Mouse (Mus musculus) kidney, embryonic 15.5 days (tissue): ENCODE data around the gene Sar1b. TPM values are rescaled to one million over a fixed set of nuclear protein-coding genes. Genes with fewer than 3 reads are reported as not detected.
A peak's percentile ranks its signal among the peaks of the same experiment; 100 is the strongest.
"Not testable (repeated sequence)": the region's sequence is repeated elsewhere in the genome, so short reads cannot be mapped to it uniquely, and the experiment has no call there.

ENCODE experiments used
- ATAC-seq: fragments of 200-750 bp; cut with Nextera tagmentation; replicated peaks from 2 replicates; pipeline ENCODE4 v1.8.0; 2017; ENCODE audit warnings: moderate TSS enrichment; ENCODE audit not compliant: low FRiP score
- H3K27ac ChIP-seq: fragments of 300-500 bp; sonication (generic); 2 replicates; pipeline ENCODE4 v1.5.1; 2015; ENCODE audit warnings: mild to moderate bottlenecking, inconsistent platforms
- H3K27me3 ChIP-seq: fragments of 300-500 bp; sonication (generic); 2 replicates; pipeline ENCODE4 v1.6.1; 2015; ENCODE audit warnings: inconsistent platforms
- H3K36me3 ChIP-seq: fragments of 300-500 bp; sonication (generic); 2 replicates; pipeline ENCODE4 v1.6.1; 2015; ENCODE audit warnings: inconsistent platforms
- H3K4me1 ChIP-seq: fragments of 300-500 bp; sonication (generic); 2 replicates; pipeline ENCODE4 v1.6.1; 2015; ENCODE audit warnings: inconsistent platforms
- H3K4me2 ChIP-seq: fragments of 300-500 bp; sonication (generic); 2 replicates; pipeline ENCODE4 v1.6.1; 2015; ENCODE audit warnings: moderate library complexity, mild to moderate bottlenecking, inconsistent platforms
- H3K4me3 ChIP-seq: fragments of 300-500 bp; sonication (generic); replicated peaks from 2 replicates; pipeline ENCODE4 v1.5.1; 2015; ENCODE audit warnings: mild to moderate bottlenecking, inconsistent platforms
- H3K9ac ChIP-seq: fragments of 300-500 bp; sonication (generic); 2 replicates; pipeline ENCODE4 v1.6.1; 2015; ENCODE audit warnings: mild to moderate bottlenecking, inconsistent platforms
- H3K9me3 ChIP-seq: fragments of 300-500 bp; sonication (generic); replicated peaks from 2 replicates; pipeline ENCODE4 v1.6.1; 2016; ENCODE audit warnings: inconsistent platforms
- WGBS: fragments of 180-500 bp; shearing (Covaris S2); methylation state at CpG from one replicate; pipeline ENCODE4 v1.1.7; 2015; ENCODE audit warnings: mixed read lengths; 5-methylcytosine and 5-hydroxymethylcytosine counted together
- polyA plus RNA-seq: library from polyadenylated mRNA; unstranded; fragments of >200 nt; fragmentation: Nextera tagmentation; extraction: Ambion mirVana; gene quantifications from 2 replicates; pipeline ENCODE4 v1.2.1, GENCODE M21; 2015

Gene Sar1b
- polyA plus RNA-seq = 111 and 114 TPM in 2 replicates

- Histone ChIP-seq H3K4me3 (peak within 1 kb of the TSS; percentile 98), H3K9me3 (no peaks in the 10 kb centered on the region), H3K27ac (peak within 1 kb of the TSS; percentile 49; the same call in 1 of the 2 replicates), H3K27me3 (peaks cover 9% of the 10 kb centered on the region), H3K36me3 (no peaks in the 10 kb centered on the region), H3K9ac (peak within 1 kb of the TSS; percentile 94), H3K4me2 (peak within 1 kb of the TSS; percentile 83), H3K4me1 (peaks cover 20% of the 10 kb centered on the region)
- WGBS = 1% methylated on average over 30 of the region's 30 CpGs
- peak; percentile 91 for ATAC-seq
Measured at GRCm38 (mm10) chr11:51763213-51763907, at the start of gene Sar1b, which contains the start of gene Sec24a. Gene Sar1b (plus strand): TSS chr11:51763687. Gene Sec24a (minus strand): TSS chr11:51763634.

DNA sequence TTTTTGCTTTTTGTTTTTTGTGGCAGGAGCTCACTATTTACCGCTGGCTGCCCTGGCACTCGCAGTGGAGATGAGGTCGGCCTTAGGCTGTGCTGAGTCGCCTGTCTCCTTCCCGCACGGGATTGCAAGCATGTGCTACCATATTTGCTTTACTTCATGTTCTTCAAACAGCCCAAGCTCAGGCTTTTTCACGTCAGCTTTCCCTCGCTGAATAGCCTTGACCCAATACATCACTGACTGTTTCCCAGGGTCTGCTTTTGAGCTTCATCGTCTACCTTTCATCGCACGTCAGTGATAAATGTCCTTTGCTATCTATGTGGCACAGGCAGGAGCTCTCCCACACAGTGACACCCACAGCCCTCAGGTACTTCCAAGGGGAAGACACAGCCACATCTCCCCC lies 42.4 kb upstream of the Sar1b start:
- no peak for ATAC-seq
- no peak overlapping the region for H3K9ac ChIP-seq
- H3K36me3 ChIP-seq = peaks cover 93% of the 10 kb centered on the region
- H3K4me1 ChIP-seq = no peaks in the 10 kb centered on the region
- no peaks in the 10 kb centered on the region for H3K9me3 ChIP-seq
- 91% methylated on average over 11 of the region's 11 CpGs for WGBS
- H3K4me3 ChIP-seq = no peak overlapping the region
- no peak overlapping the region for H3K4me2 ChIP-seq
- no peak overlapping the region for H3K27ac ChIP-seq
- H3K27me3 ChIP-seq = no peaks in the 10 kb centered on the region

DNA sequence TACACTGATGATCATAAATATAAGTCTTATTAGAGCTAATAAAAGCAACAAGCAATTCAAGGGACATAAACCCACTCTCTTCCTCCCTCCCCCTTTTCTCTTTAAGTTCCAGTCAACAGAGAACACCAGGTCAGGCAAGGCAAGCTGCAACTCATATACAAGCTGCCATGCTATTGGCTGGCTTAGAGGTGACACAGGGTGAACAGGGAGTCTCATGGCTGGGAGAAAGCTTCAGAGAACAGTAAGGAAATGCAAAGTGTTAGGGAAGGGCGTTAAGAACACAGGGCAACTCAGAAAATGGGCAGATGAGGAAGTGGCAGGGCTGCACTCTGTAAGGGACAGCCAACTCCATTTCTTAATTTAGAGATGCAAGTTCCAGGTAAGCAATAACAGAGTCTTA lies 30.6 kb upstream of the Sar1b start:
- no peak for ATAC-seq
- no peak overlapping the region for H3K9ac ChIP-seq
- H3K27ac ChIP-seq = no peak overlapping the region
- no peaks in the 10 kb centered on the region for H3K9me3 ChIP-seq
- H3K4me3 ChIP-seq = no peak overlapping the region
- peaks cover 65% of the 10 kb centered on the region for H3K36me3 ChIP-seq
- no peaks in the 10 kb centered on the region for H3K27me3 ChIP-seq
- WGBS = 59% methylated on average over 1 of the region's 1 CpGs
- H3K4me1 ChIP-seq = no peaks in the 10 kb centered on the region
- no peak overlapping the region for H3K4me2 ChIP-seq

- not testable (repeated sequence) for H3K9ac ChIP-seq, H3K27ac ChIP-seq, H3K4me2 ChIP-seq, H3K9me3 ChIP-seq, ATAC-seq, H3K27me3 ChIP-seq, H3K4me1 ChIP-seq, H3K4me3 ChIP-seq
- WGBS = 94% methylated on average over 13 of the region's 13 CpGs
- H3K36me3 ChIP-seq = peaks cover 73% of the 10 kb centered on the region
Measured at GRCm38 (mm10) chr11:51734218-51734617, 29.3 kb upstream of the Sar1b start.

DNA sequence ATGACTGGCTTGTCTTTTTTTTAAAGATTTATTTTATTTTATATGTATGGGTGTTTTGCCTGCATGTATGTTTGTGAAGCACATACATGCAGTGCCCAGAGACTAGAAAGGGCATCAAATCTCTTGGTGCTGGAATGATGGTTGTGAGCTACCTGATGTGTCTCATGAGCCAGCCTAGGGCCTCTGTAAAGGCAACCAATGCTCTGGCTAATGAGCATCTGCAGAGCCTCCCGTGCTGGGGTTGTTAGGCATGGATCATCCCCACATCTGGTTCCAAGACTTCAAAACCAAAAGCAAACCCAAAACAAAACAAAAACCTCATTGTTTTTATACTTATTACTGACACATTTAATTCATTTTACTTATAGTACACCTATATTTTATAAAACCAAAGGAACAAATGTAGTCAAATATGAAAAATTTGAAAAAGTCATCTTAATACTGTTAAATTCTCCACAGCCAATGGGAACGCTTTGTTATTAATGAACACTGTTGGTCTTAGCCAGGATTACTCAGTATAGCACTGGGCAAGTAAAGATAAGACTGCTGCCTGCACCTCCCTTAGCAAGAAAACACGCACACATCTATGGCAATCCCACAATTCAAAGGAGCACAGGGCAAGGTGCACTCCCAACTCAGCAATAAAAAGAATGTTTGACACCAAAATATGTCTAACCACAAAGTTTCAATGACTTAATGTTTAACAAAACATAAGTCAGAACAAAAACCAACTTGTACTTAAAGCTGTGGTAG lies 24.7 kb upstream of the Sar1b start:
- H3K9ac ChIP-seq = no peak overlapping the region
- no peak overlapping the region for H3K4me3 ChIP-seq
- no peaks in the 10 kb centered on the region for H3K27me3 ChIP-seq
- ATAC-seq = no peak
- 85% methylated on average over 3 of the region's 3 CpGs for WGBS
- H3K36me3 ChIP-seq = peaks cover 75% of the 10 kb centered on the region
- H3K9me3 ChIP-seq = no peaks in the 10 kb centered on the region
- H3K4me2 ChIP-seq = no peak overlapping the region
- H3K27ac ChIP-seq = no peak overlapping the region
- no peaks in the 10 kb centered on the region for H3K4me1 ChIP-seq

DNA sequence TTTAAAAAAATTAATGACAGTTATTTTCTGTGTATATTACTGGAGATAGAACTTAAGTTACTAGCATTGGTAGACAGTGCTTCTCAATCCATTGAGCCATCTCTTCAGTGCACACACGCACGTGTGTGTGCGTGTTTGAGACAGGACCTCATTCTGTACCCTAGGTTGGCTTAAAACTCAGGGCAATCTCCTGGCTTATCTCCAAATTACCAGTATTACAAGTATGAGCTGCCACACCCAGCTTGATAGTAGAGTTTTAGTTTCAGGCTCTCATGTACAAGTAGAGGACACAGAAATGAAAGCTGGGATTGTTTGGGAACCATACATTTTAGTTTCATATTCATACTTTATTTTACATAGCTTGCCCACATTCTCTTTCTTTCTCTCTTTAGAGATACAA lies 22.8 kb upstream of the Sar1b start:
- no peak for ATAC-seq
- Histone ChIP-seq H3K4me1 (no peaks in the 10 kb centered on the region), H3K27me3 (no peaks in the 10 kb centered on the region), H3K36me3 (peaks cover 69% of the 10 kb centered on the region), H3K9me3 (no peaks in the 10 kb centered on the region), H3K4me3 (no peak overlapping the region), H3K27ac (no peak overlapping the region), H3K4me2 (no peak overlapping the region), H3K9ac (no peak overlapping the region)
- WGBS = 95% methylated on average over 3 of the region's 3 CpGs

DNA sequence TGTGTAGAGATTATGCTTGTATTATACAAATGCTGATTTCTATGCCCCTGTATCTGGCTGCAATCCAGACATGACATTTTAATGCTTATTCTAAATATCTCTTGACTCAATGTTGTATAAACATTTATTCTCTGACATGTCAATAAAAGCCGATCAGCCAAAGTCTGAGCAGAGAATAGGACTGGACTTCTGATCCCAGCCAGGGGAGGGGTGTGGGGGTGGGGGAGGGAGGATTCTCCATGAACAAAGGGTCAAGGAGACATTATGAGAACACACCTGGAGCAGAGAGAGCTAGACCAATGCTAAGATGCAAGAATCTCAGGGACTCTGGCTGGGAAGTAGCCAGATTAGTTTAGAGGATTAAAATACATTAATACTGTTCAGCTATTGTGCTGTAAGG lies 17.4 kb upstream of the Sar1b start:
- Histone ChIP-seq H3K4me2 (no peak overlapping the region), H3K27me3 (no peaks in the 10 kb centered on the region), H3K36me3 (peaks cover 42% of the 10 kb centered on the region), H3K9me3 (no peaks in the 10 kb centered on the region; the same call in 1 of the 2 replicates), H3K4me3 (no peak overlapping the region), H3K4me1 (no peaks in the 10 kb centered on the region), H3K9ac (no peak overlapping the region), H3K27ac (no peak overlapping the region)
- WGBS = 85% methylated on average over 1 of the region's 1 CpGs
- ATAC-seq = no peak

DNA sequence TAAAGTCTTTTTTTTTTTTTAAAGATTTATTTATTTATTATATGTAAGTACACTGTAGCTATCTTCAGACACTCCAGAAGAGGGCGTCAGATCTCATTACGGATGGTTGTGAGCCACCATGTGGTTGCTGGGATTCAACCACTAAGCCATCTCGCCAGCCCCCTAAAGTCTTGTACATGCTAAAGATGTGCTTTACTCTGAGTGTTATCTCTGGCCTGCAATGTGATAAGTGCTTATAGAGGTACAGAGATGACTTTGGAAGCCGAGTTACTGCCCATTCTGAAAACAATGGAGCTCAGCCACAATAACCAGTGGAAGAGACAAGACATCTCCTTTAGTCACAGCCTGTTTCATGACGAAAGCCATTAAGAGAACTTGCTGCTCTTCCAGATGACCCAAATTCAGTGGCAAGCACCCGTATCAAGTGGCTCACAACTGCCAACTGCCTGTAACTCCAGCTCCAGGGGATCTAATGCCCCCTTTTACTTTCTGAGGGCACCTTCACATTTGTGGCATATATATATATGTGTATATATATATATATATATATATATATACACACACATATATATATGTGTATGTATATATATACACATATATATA lies 11.8 kb upstream of the Sar1b start:
- not testable (repeated sequence) for H3K4me2 ChIP-seq, ATAC-seq, H3K9ac ChIP-seq, H3K9me3 ChIP-seq, H3K27ac ChIP-seq, H3K4me3 ChIP-seq, H3K27me3 ChIP-seq, H3K36me3 ChIP-seq
- WGBS = 88% methylated on average over 6 of the region's 6 CpGs
- H3K4me1 ChIP-seq = peaks cover 18% of the 10 kb centered on the region

DNA sequence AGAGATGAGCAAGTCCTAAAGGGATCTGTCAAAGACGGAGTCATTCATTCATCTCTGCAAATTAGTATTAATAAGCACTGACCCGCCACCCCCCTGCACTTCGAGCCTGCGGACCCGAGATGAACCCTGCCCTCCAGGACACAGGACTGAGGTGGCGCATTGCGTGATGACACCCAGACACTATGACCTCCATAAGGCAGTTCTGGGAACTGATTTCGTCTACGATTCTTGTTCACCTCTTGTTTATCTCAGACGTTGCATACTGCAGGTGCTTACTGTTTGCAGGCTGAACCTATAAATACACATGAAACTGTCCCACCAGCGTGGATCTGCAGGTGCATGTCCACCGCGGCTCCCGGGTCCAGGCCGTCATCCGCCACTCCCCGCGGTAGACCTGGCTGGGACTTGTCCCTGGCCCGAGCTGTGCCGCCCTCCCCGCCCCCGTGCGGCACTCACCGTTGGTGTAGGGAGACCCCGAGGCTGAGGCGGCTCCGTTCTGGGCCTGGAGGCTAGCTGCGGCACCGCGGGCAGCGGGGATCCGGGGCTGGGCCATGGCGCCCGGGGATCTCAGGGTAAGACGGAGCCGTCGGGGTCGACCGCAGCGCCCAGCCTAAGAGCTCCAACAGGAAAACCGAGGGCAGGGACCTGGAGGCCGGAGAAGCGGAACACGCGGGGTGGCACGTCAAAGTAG lies 7.7 kb upstream of the Sar1b start:
- H3K9me3 ChIP-seq = no peaks in the 10 kb centered on the region

GRCm38 (mm10) chr11:51756352-51756771 lies 7.1 kb upstream of the Sar1b start:
- H3K4me2 ChIP-seq = peak overlapping the region; percentile 75
- H3K4me3 ChIP-seq = peak overlapping the region; percentile 83
- WGBS = under 1% methylated on average over 41 of the region's 41 CpGs
- peaks cover 24% of the 10 kb centered on the region for H3K4me1 ChIP-seq
- peak overlapping the region; percentile 93 for H3K9ac ChIP-seq
- H3K9me3 ChIP-seq = no peaks in the 10 kb centered on the region
- H3K27ac ChIP-seq = peak overlapping the region; percentile 77
- H3K36me3 ChIP-seq = no peaks in the 10 kb centered on the region
- peak; percentile 99 for ATAC-seq
- peaks cover 9% of the 10 kb centered on the region for H3K27me3 ChIP-seq

More for the DNA sequence above, 7.7 kb upstream of the Sar1b start:
- no peaks in the 10 kb centered on the region for H3K36me3 ChIP-seq
- H3K4me3 ChIP-seq = peak overlapping the region; percentile 83
- H3K4me2 ChIP-seq = peak overlapping the region; percentile 75
- H3K4me1 ChIP-seq = peaks cover 24% of the 10 kb centered on the region
- under 1% methylated on average over 46 of the region's 46 CpGs for whole genome bisulfite sequencing
- ATAC-seq = peak; percentile 85
- H3K9ac ChIP-seq = peak overlapping the region; percentile 93
- peaks cover 8% of the 10 kb centered on the region for H3K27me3 ChIP-seq
- peak overlapping the region; percentile 77 for H3K27ac ChIP-seq

- peaks cover 24% of the 10 kb centered on the region for H3K4me1 ChIP-seq
- ATAC-seq = no peak
- peaks cover 9% of the 10 kb centered on the region for H3K27me3 ChIP-seq
- H3K4me2 ChIP-seq = peak overlapping the region; percentile 75
- WGBS = 71% methylated on average over 11 of the region's 11 CpGs
- H3K4me3 ChIP-seq = peak overlapping the region; percentile 83
- no peak overlapping the region; the same call in 1 of the 2 replicates for H3K27ac ChIP-seq
- H3K9ac ChIP-seq = peak overlapping the region; percentile 93; the same call in 1 of the 2 replicates
- no peaks in the 10 kb centered on the region for H3K9me3 ChIP-seq
- no peaks in the 10 kb centered on the region for H3K36me3 ChIP-seq
Measured at GRCm38 (mm10) chr11:51757023-51757422, 6.5 kb upstream of the Sar1b start.
